Mouse (Mus musculus): Measurements from ENCODE around the gene Mapk8ip1. TPM values are rescaled to one million over a fixed set of nuclear protein-coding genes. Genes with fewer than 3 reads are reported as not detected.

Mapk8ip1 gene
- total RNA-seq, 2 experiments from 2014 or later = 9.3 to 10.3 TPM

GRCm38 (mm10) chr2:92353402-92353801, 47.7 kb downstream of the Mapk8ip1 start:
- no peak for DNase-seq
- intact Hi-C loops (cut with DNase I) = no loop called here

GRCm38 (mm10) chr2:92350686-92351085, 50.4 kb downstream of the Mapk8ip1 start:
- no peak for DNase-seq
- intact Hi-C loops (cut with DNase I) = no loop called here

DNA sequence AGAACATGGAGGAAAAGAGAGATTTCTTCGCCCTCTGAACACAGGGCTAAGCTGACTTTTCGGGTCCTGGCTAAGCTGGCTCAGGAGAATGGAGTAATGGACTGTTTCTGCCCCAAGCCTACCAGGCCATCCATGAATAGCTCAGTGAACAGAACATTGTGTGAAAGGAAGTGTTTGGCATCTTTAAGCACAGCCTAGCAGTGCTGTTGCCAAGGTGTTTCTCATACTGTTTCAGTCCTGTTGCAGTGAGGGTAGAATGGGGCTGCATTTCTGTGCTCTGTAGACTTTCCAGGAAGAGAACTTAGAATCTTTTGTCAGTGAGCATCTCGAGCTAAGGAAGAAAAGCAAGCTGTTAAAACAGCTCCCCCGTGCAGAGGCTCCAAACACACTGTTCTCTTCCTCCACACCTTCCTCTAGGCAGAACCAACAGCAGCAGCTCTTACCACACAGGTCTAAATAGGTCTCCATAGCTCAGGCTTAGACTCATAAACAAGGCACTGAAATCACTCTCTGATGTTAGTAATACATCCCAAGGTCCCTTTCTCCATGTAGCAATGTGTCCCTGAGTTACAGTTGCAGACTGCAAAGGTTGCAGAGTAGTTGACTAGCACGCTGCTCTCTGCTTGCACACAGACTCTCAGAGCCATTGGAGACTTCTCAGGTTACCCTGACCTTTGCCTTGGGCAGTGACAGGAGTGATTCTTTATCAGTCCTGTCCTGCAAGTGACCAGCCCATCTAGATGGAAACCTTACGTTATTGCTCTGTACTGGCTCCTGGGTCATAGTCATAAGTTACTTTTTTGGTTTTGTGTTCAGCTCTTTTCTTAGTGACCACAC, 51.3 kb downstream of the Mapk8ip1 start:
- DNase-seq = no peak
- intact Hi-C loops (cut with DNase I) = no loop called here

DNA sequence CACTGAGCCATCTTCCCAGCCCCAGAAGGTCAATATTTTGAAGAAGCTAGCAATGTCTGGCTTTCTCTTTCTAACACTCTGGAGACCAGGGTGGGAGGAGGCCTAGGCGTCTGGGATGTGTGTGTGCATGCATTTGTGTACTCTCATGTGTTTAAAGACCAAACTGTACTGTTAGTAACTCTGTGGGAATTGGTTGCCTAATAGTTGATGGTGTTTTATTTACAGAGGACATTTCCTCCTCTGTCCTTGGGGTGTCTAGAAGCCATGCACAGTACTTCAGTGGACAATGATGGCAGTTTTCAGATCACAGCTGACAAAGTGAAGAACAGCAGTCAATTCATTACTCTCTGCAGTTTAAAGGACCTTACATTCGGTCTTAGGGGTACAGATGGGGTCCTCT, 53.9 kb downstream of the Mapk8ip1 start:
- intact Hi-C loops (cut with DNase I) = no loop called here
- no peak for DNase-seq

- no peak for DNase-seq
Measured at GRCm38 (mm10) chr2:92342418-92342817, 58.6 kb downstream of the Mapk8ip1 start.

More at GRCm38 (mm10) chr2:92342418-92342817, 58.6 kb downstream of the Mapk8ip1 start:
- intact Hi-C loops (cut with DNase I) = no loop called here

Small RNA genes lying within 50 kb of the gene (microRNA-seq; reads per million reads assigned to microRNA genes)
- gene Mir7000 = 0 reads per million in 2 experiments

Other genes with a start within 250 kb of the Mapk8ip1 start
- 10 to 100 TPM; 23.0 to 29.8 TPM for gene Pex16, start 26.6 kb downstream of the Mapk8ip1 start, total RNA-seq (2021)
- gene Large2, start 26.4 kb downstream of the Mapk8ip1 start, total RNA-seq (2021) = under 1 TPM; 0.10 to 0.99 TPM
- 1 to 10 TPM; 2.0 to 2.1 TPM for gene 1700029I15Rik, start 18.7 kb downstream of the Mapk8ip1 start, total RNA-seq (2021)
- 10 to 100 TPM; 25.6 to 30.9 TPM for gene Cry2, start 32.8 kb upstream of the Mapk8ip1 start, total RNA-seq (2021)
- gene Slc35c1, start 59.3 kb upstream of the Mapk8ip1 start, total RNA-seq (2021) = 1 to 10 TPM; 6.7 to 6.9 TPM
- gene Chst1, start 198.4 kb upstream of the Mapk8ip1 start, total RNA-seq (2021) = 1 to 10 TPM; 6.1 to 6.5 TPM